Mouse (Mus musculus): ENCODE results near the gene 1700013G24Rik. TPM values are rescaled to one million over a fixed set of nuclear protein-coding genes. Genes with fewer than 3 reads are reported as not detected.
A peak's percentile ranks its signal among the peaks of the same experiment; 100 is the strongest.
"Not testable (repeated sequence)": the region's sequence is repeated elsewhere in the genome, so short reads cannot be mapped to it uniquely, and the experiment has no call there.

1700013G24Rik gene
- polyA plus RNA-seq, 1 experiment from 2014 or later = not detected

GRCm38 (mm10) chr4:137430502-137430901 is 22.6 kb upstream of the 1700013G24Rik start, which contains the start of gene Cela3b:
TSS of gene Cela3b (minus strand) at chr4:137430540.
- DNase-seq (no peak), ATAC-seq (no peak)
- Histone ChIP-seq H3K4me3 (ENCODE audit: low read depth, low read length) (no peak within 1 kb of the TSS), H3K9me3 (ENCODE audit: low read length) (no peaks in the 10 kb centered on the region), H3K4me2 (ENCODE audit: low read depth, low read length) (no peak within 1 kb of the TSS), H3K9ac (replicated peaks) (no peak within 1 kb of the TSS), H3K27me3 (ENCODE audit: insufficient read depth, low read length) (no peaks in the 10 kb centered on the region), H3K4me1 (ENCODE audit: insufficient read depth) (peaks cover 6% of the 10 kb centered on the region), H3K27ac (ENCODE audit: low read depth) (no peak within 1 kb of the TSS), H3K36me3 (replicated peaks; ENCODE audit: insufficient read depth, low read length) (no peaks in the 10 kb centered on the region)
- WGBS (ENCODE audit: insufficient replicate concordance) = 32% methylated on average over 4 of the region's 4 CpGs
- TF ChIP-seq CTCF (IDR thresholded peaks at IDR 0.05; ENCODE audit: low read depth) (no peak), EP300 (IDR thresholded peaks at IDR 0.05; ENCODE audit: low read depth) (no peak)

DNA sequence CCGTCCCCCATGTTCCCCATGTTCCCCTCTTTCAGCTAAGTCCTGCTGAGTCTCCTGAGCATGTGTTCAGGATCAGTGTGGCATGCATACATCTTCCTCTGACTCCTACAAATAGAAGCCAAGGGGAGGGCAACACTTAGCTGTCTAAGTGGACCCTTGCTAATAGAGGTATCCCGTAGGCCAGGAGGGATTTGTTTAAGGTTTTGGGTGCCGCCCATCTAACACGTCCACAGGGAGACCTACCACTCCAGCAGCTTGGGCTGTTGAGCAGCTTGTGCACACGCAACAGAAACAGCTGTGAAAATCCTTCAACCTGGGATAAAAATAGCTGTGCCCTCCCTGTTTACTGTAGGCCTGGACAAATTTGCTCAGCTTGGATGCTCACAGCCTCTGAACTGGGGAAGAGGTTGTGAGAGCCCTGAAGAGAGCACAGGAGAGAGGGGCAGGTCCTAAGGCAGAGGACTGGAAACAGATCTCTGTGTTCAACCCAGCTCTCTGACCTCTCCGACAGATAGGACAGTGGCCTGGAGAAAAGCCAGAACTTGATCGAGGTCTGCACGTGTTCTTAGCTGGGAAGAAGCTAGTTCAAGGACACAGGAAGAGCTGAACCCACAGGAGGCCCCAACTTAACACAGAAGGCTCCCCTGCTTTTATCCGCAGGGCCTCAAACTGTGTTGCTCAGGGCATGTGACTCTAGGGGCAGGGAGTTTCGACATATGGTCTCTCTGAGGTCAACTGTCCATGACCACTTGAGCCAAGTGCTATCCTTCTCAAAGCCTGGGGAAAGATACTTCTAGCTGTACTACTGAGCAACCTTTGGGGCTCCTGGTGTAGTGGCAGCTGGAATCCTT is 20.2 kb upstream of the 1700013G24Rik start:
- H3K36me3 ChIP-seq (replicated peaks; ENCODE audit: insufficient read depth, low read length); H3K9ac ChIP-seq (replicated peaks); H3K4me2 ChIP-seq (ENCODE audit: low read depth, low read length); H3K4me3 ChIP-seq (ENCODE audit: low read depth, low read length); H3K4me1 ChIP-seq (ENCODE audit: insufficient read depth); DNase-seq; H3K27me3 ChIP-seq (ENCODE audit: insufficient read depth, low read length); H3K9me3 ChIP-seq (ENCODE audit: low read length): not testable (repeated sequence)
- WGBS (ENCODE audit: insufficient replicate concordance) = 46% methylated on average over 10 of the region's 10 CpGs
- peak overlapping the region; percentile 63 for H3K27ac ChIP-seq (ENCODE audit: low read depth)
- ATAC-seq = peak; percentile 85

- TF ChIP-seq EP300 (IDR thresholded peaks at IDR 0.05; ENCODE audit: low read depth) = no peak
- TF ChIP-seq CTCF (IDR thresholded peaks at IDR 0.05; ENCODE audit: low read depth) = no peak
- Histone ChIP-seq H3K9ac (replicated peaks) (no peak overlapping the region), H3K27ac (ENCODE audit: low read depth) (no peak overlapping the region), H3K4me2 (ENCODE audit: low read depth, low read length) (no peak overlapping the region), H3K4me1 (ENCODE audit: insufficient read depth) (peaks cover 20% of the 10 kb centered on the region), H3K27me3 (ENCODE audit: insufficient read depth, low read length) (no peaks in the 10 kb centered on the region), H3K9me3 (ENCODE audit: low read length) (no peaks in the 10 kb centered on the region), H3K4me3 (ENCODE audit: low read depth, low read length) (no peak overlapping the region), H3K36me3 (replicated peaks; ENCODE audit: insufficient read depth, low read length) (no peaks in the 10 kb centered on the region)
- WGBS (ENCODE audit: insufficient replicate concordance) = 89% methylated on average over 8 of the region's 8 CpGs
- DNase-seq = no peak
- no peak for ATAC-seq
These were observed 16.0 kb upstream of the 1700013G24Rik start for GRCm38 (mm10) chr4:137436979-137437669.

GRCm38 (mm10) chr4:137438842-137439241 is 14.2 kb upstream of the 1700013G24Rik start:
- DNase-seq = peak; percentile 37
- Histone ChIP-seq H3K4me2 (ENCODE audit: low read depth, low read length) (peak overlapping the region; percentile 43), H3K9me3 (ENCODE audit: low read length) (no peaks in the 10 kb centered on the region), H3K36me3 (replicated peaks; ENCODE audit: insufficient read depth, low read length) (no peaks in the 10 kb centered on the region), H3K27ac (ENCODE audit: low read depth) (peak overlapping the region; percentile 24; the same call in 1 of the 2 replicates), H3K9ac (replicated peaks) (0 out of 2 replicates have a peak overlapping the region, but pooled peaks have one; percentile 12), H3K27me3 (ENCODE audit: insufficient read depth, low read length) (no peaks in the 10 kb centered on the region), H3K4me1 (ENCODE audit: insufficient read depth) (peaks cover 14% of the 10 kb centered on the region), H3K4me3 (ENCODE audit: low read depth, low read length) (no peak overlapping the region)
- WGBS (ENCODE audit: insufficient replicate concordance) = 58% methylated on average over 8 of the region's 8 CpGs
- peak; percentile 70; the same call in 1 of the 2 replicates for TF ChIP-seq EP300 (IDR thresholded peaks at IDR 0.05; ENCODE audit: low read depth)
- TF ChIP-seq CTCF (IDR thresholded peaks at IDR 0.05; ENCODE audit: low read depth) = no peak
- ATAC-seq = peak; percentile 98

DNA sequence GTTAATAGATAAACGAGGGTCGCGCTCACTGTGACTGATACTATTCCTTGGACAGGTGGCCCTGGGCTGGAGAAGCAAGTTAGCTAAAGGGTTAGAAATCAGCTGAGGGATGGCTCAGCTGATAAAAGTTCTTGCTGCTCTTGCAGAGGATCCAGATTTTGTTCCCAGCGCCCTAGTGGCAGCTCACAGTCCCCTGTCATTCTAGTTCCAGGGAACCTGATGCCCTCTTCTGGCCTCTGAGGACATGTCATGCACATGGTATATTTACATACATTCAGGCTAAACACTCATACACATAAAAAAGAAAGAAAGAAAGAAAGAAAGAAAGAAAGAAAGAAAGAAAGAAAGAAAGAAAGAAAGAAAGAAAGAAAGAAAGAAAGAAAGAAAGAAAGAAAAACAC is 11.8 kb upstream of the 1700013G24Rik start:
- no peaks in the 10 kb centered on the region for H3K27me3 ChIP-seq (ENCODE audit: insufficient read depth, low read length)
- DNase-seq (no peak), ATAC-seq (no peak)
- no peaks in the 10 kb centered on the region for H3K36me3 ChIP-seq (replicated peaks; ENCODE audit: insufficient read depth, low read length)
- H3K4me1 ChIP-seq (ENCODE audit: insufficient read depth) = peaks cover 14% of the 10 kb centered on the region
- no peak overlapping the region for H3K4me2 ChIP-seq (ENCODE audit: low read depth, low read length)
- H3K9me3 ChIP-seq (ENCODE audit: low read length) = no peaks in the 10 kb centered on the region
- no peak overlapping the region for H3K9ac ChIP-seq (replicated peaks)
- H3K4me3 ChIP-seq (ENCODE audit: low read depth, low read length) = no peak overlapping the region
- TF ChIP-seq CTCF (IDR thresholded peaks at IDR 0.05; ENCODE audit: low read depth) (peak; percentile 42), EP300 (IDR thresholded peaks at IDR 0.05; ENCODE audit: low read depth) (no peak)
- 84% methylated on average over 4 of the region's 4 CpGs for WGBS (ENCODE audit: insufficient replicate concordance)
- no peak overlapping the region for H3K27ac ChIP-seq (ENCODE audit: low read depth)

- H3K4me1 ChIP-seq (ENCODE audit: insufficient read depth) = peaks cover 19% of the 10 kb centered on the region
- no peak overlapping the region for H3K4me3 ChIP-seq (ENCODE audit: low read depth, low read length)
- peak; percentile 94 for TF ChIP-seq CTCF (IDR thresholded peaks at IDR 0.05; ENCODE audit: low read depth)
- peak; percentile 46; the same call in 1 of the 2 replicates for TF ChIP-seq EP300 (IDR thresholded peaks at IDR 0.05; ENCODE audit: low read depth)
- no peak overlapping the region for H3K27ac ChIP-seq (ENCODE audit: low read depth)
- WGBS (ENCODE audit: insufficient replicate concordance) = 37% methylated on average over 5 of the region's 5 CpGs
- H3K27me3 ChIP-seq (ENCODE audit: insufficient read depth, low read length) = no peaks in the 10 kb centered on the region
- no peaks in the 10 kb centered on the region for H3K36me3 ChIP-seq (replicated peaks; ENCODE audit: insufficient read depth, low read length)
- no peaks in the 10 kb centered on the region for H3K9me3 ChIP-seq (ENCODE audit: low read length)
- H3K9ac ChIP-seq (replicated peaks) = no peak overlapping the region
- peak; percentile 83 for DNase-seq
- no peak overlapping the region for H3K4me2 ChIP-seq (ENCODE audit: low read depth, low read length)
- ATAC-seq = no peak
These were observed 9.5 kb upstream of the 1700013G24Rik start for GRCm38 (mm10) chr4:137443625-137444024.

Measured in liver, postnatal 0 days (tissue).